Mouse (Mus musculus) cerebellum, postnatal 36 days (tissue): Measurements from ENCODE around the gene Nlgn2.

Experiments
- DNase-seq, 2 experiments: peaks; one replicate each; pipeline ENCODE4 v3.0.0; 2021 to 2022; ENCODE audit warnings: mixed read lengths in 2 of 2

The Nlgn2 gene

DNA sequence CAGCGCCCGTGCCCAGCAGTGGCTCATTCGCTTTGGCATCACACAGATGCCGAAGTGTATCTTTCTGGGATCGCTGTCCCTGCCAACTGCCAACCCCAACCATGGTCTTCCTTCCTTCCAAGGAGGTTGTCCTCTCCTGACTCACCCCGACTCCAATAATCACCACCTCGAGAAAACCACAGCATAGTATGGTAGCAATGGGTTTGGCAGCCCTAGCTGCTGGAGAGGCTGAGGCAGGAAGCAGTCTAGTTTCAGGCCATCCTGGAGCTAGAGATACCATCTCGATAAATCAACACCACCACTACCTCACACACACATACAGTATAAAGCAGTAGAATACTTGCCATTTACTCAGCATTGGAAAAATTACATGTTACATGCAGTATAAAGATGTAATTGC, 18.7 kb downstream of the Nlgn2 start:
- DNase-seq: no peak

GRCm38 (mm10) chr11:69818365-69818764, 19.2 kb downstream of the Nlgn2 start, which contains the start of gene Spem2:
Gene Spem2, minus strand, starts transcription at chr11:69818465.
- no peak for DNase-seq

DNA sequence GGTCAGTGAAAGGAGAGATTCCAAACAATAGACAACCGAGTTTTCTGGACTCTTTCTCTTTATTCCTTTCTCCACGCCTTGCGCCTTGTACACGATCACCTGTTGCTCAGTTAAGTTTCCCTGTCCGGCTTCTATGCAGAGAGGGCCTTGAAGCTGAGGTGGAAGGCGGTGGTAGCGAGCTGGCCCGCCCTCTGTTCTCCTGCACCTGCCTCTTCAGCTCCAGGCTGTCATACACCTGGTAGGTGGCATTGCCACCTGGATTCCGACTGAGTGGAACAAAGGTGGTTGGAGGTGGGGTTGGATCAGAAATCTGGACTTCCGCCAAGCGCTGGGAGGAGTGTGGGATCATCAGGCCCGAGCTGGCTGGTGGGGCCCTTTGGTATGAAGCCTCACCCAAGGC, 21.1 kb downstream of the Nlgn2 start:
- DNase-seq: no peak

DNA sequence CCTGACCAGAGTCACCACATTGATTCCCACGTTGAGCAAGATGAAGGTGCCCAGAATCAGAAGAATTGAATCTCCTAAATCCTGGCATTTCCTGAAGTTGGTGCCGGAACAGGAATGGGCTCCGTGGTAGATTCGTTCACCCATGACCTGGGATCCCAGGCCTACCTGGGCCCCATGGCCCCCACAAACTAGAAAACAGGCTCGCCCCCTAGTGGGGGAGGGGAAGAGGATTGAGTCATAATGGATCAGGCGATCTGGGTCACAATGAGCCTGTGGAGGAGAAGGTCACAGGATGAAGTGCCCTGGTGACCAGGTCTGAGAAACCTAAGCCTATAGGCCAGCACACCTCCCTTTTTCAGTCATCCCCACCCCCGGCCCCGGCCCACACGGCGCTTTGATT, 22.4 kb downstream of the Nlgn2 start, which contains the start of gene Gm39566:
Gm39566 (minus strand) TSS at position 144 of the 400 bp plus-strand sequence.
- DNase-seq: no peak

GRCm38 (mm10) chr11:69810280-69810679, 27.3 kb downstream of the Nlgn2 start:
- DNase-seq: no peak

DNA sequence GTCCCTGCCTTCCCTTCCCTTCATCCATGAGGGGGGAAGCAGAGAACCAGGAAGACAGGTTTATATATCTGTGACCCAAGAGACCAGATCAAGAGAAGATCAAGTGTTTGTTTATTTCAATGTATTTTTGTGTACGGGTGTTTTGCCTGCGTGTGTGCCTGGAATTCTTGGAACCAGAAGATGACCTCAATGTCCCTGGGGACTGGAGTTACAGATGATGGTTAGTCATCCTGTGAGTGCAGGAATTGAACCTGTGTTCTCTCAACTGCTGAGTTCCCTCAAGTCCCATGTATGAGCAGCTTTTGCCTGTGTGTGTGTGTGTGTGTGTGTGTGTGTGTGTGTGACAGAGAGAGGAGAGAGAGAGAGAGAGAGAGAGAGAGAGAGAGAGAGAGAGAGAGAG, 29.9 kb downstream of the Nlgn2 start:
- DNase-seq: no peak

DNA sequence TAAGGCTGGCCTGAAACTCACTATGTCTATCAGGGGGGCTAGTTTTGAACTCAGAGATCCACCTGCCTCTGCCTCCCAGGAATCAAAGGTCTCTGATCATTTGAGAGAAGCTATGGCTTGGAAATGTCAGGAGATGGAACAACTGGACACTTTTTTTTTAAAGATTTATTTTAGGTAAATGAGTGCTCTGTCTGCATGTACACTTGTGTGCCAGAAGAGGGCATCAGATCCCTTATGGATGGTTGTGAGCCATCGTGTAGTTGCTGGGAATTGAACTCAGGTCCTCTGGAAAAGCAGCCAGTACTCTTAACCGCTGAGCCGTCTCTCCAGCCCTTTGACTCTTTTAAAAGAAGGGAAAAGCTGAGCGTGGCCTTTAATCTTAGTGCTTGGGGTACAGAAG, 31.2 kb downstream of the Nlgn2 start:
- no peak for DNase-seq

DNA sequence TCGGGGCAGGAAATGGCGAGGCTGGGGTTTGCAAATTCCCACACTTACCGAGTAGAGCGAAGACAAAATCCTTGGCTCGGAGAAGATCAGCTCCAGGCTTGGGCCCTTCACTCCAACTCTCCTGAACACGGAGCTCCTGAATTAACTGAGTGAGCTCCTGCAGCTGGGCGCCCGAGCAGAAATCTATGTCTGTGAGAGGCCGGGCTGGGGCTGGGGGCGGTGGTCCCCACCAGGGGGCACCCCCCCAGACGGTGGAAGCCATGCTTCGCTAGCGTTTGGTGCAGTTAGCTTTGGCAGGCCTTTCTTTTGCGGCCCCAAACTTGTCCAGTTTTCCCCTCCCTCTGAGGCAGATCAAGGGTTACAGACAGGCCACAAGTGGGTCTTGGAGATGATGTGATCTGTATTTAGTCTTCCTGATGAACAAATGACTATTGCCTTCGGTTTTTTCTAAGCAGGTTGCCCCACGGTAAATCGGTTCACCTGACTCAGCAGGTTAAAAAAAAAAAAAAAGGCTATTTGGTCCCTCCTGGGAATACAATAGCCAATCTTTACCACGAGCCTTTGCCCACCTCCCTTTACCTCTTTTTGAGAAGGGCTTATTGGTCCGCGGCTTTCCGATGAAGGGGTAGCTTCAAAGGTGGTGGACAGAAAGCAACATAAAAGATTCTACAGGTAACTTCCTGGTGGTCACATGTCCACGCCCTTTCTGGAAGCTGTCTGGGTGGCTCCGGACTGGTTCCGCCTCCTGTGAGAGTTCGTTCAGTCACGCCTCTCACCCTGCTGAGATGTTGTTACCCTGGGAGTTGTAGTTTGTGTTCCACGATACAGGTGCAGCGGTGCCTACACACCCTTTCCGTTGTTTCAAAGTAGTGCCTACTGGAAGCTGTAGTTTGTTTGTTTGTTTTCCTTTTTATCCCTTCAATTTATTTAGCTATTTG, 32.3 kb downstream of the Nlgn2 start, which contains the start of gene Tmem102:
Tmem102 (minus strand) TSS at position 653 of the 938 bp plus-strand sequence.
- DNase-seq: no peak

DNA sequence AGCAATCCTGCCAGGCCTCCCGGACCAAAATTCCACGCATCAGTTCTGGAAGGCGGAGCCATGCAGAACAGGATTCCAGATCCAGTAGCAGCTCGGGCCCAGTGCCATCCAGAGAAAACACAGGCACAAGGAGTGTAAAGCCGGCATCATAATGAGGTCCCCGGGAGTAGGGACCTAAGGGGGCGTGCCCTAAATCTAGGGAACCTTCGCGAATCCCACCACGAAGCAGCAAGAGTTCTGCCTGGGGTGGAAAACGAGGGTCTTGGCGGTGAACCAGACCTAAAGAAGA, 33.0 kb downstream of the Nlgn2 start:
- DNase-seq: no peak

DNA sequence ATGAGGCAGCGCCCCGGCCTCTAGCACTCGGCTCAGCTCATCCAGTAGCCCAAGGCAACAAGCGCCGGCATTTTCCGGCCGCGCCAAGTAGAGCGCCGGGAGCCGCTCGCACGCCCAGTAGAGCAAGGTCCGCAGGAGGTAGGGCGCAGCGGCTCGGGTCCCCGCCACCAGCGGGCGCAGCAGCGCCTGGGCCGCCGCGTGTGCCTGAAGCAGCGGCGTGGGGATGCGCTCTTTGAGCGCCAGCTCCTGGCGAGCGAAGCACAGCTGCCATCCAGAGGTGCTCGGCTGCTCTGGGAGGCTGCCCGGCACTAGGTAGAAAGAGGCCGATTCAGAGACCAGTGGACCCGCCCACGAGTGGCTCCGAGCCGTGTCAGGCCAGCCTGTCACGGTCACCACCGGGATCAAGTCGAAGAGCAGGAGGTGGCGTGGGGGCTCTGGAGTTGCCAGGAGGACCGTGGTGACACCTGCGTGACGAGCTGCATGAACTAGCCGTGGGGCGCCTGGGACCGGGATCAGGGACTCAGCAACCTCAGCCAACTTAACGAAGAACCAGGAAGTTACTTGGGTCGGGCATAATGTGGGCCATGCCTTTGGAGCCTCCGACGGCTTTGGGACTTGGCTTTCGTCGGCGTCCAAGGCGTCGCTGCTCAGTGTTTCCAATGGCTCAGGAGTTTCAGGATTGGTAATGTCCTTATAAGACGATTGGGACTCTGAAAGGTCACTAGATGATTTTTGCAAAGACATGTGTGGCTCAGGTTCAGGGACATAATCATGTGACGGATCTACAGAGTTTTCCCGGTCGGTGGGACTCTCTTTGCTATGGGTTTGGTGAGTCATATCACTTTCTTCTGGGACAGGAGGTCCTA, 33.6 kb downstream of the Nlgn2 start:
- peak; percentile 51 to 60 for DNase-seq

DNA sequence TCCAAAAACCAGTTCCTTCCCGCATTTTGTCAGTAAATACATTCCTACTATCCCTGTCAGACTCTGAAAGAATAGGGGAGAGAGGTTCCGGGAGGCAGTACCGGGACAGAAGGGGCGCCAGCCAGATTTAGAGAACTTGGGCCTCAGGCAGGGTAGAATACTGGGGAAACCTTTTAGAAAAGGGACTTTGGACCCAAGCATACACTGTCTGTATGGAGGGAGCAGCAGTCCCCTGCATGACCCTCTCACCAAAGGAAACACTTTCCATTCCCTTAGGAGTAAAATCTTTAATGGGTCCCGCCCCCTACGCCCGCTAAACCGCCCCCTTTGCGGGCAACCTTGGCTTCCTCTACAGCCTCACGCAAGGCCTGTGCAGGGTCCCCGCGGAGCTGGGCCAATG, 34.3 kb downstream of the Nlgn2 start:
- DNase-seq: no peak

DNA sequence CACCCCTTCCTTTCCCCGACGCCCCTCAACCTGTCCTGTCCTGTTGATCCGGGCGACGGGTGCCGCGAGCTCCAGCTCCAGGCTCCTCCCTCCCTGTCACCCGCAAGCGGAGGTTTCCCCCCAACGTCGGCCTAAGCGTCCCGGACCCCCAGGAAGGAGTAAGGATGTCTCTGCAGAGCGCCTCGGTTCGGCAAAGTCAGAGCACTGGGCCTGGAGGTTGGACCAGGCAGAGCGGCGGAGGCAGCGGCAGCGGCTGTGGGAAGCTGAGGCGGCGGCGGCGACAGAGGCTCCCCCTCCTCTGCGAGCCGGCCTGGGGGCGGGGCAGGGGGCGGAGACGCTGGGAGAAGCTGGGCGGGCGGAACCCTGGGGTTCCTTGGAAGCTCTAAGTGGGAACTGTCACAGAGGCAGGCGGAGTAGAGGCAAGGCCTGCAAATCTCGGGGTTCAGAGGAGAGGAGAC, 34.9 kb downstream of the Nlgn2 start:
- DNase-seq: peak; percentile 52 to 67

GRCm38 (mm10) chr11:69801379-69801977, 36.1 kb downstream of the Nlgn2 start, which contains the start of gene Fgf11:
Gene Fgf11, minus strand, starts transcription at chr11:69801857.
- DNase-seq: no peak

GRCm38 (mm10) chr11:69800392-69801197, 37.0 kb downstream of the Nlgn2 start:
- DNase-seq: peak in 1 of 2 experiments; percentile 45

DNA sequence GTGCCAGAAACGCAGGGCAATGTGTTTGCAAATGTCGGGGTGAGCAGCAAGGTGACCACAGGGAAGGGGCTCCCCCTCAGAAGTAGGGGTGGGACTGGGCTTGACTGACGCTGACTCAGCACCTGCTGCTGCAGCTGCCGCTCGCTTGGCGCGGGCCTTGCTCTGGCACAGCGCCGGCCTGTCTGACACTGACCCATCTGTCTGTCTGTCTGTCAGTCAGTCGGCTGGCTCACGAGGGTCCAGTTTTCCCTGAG, 37.5 kb downstream of the Nlgn2 start:
- no peak for DNase-seq

GRCm38 (mm10) chr11:69799394-69800137, 38.0 kb downstream of the Nlgn2 start:
- no peak for DNase-seq

GRCm38 (mm10) chr11:69797924-69798323, 39.7 kb downstream of the Nlgn2 start:
- DNase-seq: no peak

- DNase-seq: no peak
These were observed 41.6 kb downstream of the Nlgn2 start for GRCm38 (mm10) chr11:69795983-69796435.

GRCm38 (mm10) chr11:69795168-69795982, 42.2 kb downstream of the Nlgn2 start, which contains the start of gene Chrnb1:
Gene Chrnb1, minus strand, starts transcription at chr11:69795943.
- DNase-seq: peak; percentile 85 to 91

GRCm38 (mm10) chr11:69793429-69793828, 44.2 kb downstream of the Nlgn2 start:
- DNase-seq: no peak

GRCm38 (mm10) chr11:69791420-69791819, 46.2 kb downstream of the Nlgn2 start:
- DNase-seq: no peak
